Mouse (Mus musculus): Measurements from ENCODE around the gene Psmb9. TPM values are rescaled to one million over a fixed set of nuclear protein-coding genes. Genes with fewer than 3 reads are reported as not detected.

The Psmb9 gene
- polyA plus RNA-seq, 1 experiment from 2014 or later = 0.80 TPM

DNA sequence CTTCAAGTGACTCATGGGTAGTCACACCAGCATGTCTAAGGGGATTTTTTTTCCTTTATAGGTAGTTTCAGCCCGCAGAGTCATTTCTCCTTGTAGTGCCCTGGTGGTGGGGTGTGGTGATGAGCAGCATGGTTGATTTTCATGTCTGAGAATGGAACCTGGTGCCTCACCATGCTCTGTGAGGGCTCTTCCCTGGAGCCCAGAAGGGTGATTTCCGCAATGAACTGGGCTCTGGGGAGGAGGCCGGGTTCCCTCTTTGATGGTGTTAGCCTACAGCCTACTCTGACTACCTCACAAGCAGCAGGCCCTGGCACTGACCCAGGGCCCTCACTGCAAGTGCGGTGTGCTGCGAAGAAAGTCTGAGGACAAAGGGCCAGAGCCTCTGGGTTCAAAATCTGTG is 15.9 kb upstream of the Psmb9 start, which contains the start of gene Tap2:
Gene Tap2 (plus strand): TSS at position 84 of the 400 bp plus-strand sequence.
- WGBS = 64% methylated on average over 5 of the region's 5 CpGs
- ATAC-seq (ENCODE audit: insufficient read depth, low FRiP score, low TSS enrichment) (no peak), DNase-seq (ENCODE audit: low spot score) (no peak)
- no peaks in the 10 kb centered on the region for H3K36me3 ChIP-seq (ENCODE audit: control insufficient read depth, insufficient read depth, low read length)
- H3K9me3 ChIP-seq (ENCODE audit: control insufficient read depth, low read length) = no peaks in the 10 kb centered on the region
- peak within 1 kb of the TSS; percentile 60 for H3K9ac ChIP-seq (ENCODE audit: low read length)
- H3K27me3 ChIP-seq (ENCODE audit: control insufficient read depth, insufficient read depth, low read length) = peaks cover 34% of the 10 kb centered on the region
- no peaks in the 10 kb centered on the region; the same call in 1 of the 2 replicates for H3K4me1 ChIP-seq (ENCODE audit: control insufficient read depth, insufficient read depth, low read length)
- peak within 1 kb of the TSS; percentile 62 for H3K4me3 ChIP-seq (ENCODE audit: low read depth, low read length)
- H3K4me2 ChIP-seq (ENCODE audit: low read depth) = peak within 1 kb of the TSS; percentile 90
- H3K27ac ChIP-seq (ENCODE audit: low read depth, low read length) = no peak within 1 kb of the TSS

DNA sequence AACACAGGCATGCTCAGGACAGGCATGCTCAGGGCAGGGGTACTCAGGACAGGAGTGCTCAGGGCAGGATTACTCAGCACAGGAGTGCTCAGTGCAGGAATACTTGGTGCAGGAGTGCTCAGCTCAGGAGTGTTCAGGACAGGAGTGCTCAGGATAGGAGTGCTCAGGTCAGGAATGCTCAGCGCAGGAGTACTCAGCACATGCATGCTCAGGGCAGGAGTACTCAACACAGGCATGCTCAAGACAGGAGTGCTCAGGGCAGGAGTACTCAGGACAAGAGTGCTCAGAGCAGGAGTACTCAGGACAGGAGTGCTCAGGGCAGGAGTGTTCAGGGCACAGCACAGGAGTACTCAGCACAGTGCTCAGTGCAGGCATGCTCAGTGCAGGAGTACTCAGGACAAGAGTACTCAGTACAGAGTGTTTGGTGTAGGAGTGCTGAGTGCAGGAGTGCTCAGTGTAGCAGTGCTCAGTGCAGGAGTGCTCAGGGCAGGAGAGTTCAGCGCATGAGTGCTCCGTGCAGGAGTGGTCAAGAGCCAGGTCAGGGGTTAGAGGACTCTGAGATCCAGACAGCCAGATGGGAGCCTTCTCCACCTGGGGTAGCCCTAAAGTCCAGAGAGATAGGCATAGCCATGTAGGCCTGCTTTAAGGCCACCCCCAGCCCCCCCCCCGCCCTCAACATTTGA is 15.3 kb upstream of the Psmb9 start:
- no peak overlapping the region for H3K4me2 ChIP-seq (ENCODE audit: low read depth)
- peak; percentile 23; the same call in 1 of the 2 replicates for ATAC-seq (ENCODE audit: insufficient read depth, low FRiP score, low TSS enrichment)
- H3K27ac ChIP-seq (ENCODE audit: low read depth, low read length) = no peak overlapping the region
- peaks cover 40% of the 10 kb centered on the region for H3K27me3 ChIP-seq (ENCODE audit: control insufficient read depth, insufficient read depth, low read length)
- no peak for DNase-seq (ENCODE audit: low spot score)
- no peak overlapping the region for H3K9ac ChIP-seq (ENCODE audit: low read length)
- no peak overlapping the region for H3K4me3 ChIP-seq (ENCODE audit: low read depth, low read length)
- no peaks in the 10 kb centered on the region for H3K36me3 ChIP-seq (ENCODE audit: control insufficient read depth, insufficient read depth, low read length)
- 87% methylated on average over 4 of the region's 4 CpGs for WGBS
- H3K9me3 ChIP-seq (ENCODE audit: control insufficient read depth, low read length) = no peaks in the 10 kb centered on the region
- no peaks in the 10 kb centered on the region; the same call in 1 of the 2 replicates for H3K4me1 ChIP-seq (ENCODE audit: control insufficient read depth, insufficient read depth, low read length)

DNA sequence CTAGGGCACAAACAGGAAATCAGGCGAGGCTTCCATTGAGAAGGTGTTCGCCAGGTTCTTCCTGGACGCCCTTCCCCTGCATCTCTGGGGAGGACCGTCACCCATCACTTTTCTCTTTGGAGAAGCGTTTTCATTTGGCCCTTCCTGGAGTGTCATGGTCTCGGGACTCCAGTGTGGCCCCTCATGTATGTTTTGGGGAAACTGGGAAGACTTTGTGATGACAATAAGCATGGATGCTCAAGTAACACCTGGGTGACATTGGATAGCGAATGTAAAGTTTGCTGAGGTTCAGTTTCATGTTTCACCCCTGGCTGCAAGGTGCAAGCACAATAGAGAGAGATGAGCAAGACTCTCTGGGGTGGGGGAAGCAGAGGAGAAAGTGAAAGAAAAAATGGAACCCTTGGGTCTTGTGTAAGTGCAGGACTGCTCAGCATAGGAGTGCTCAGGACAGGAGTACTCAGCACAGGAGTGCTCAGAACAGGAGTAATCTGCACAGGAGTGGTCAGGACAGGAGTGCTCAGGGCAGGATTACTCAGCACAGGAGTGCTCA is 14.0 kb upstream of the Psmb9 start:
- Histone ChIP-seq H3K9ac (ENCODE audit: low read length) (no peak overlapping the region), H3K4me1 (ENCODE audit: control insufficient read depth, insufficient read depth, low read length) (no peaks in the 10 kb centered on the region; the same call in 1 of the 2 replicates), H3K27ac (ENCODE audit: low read depth, low read length) (no peak overlapping the region), H3K4me3 (ENCODE audit: low read depth, low read length) (no peak overlapping the region), H3K27me3 (ENCODE audit: control insufficient read depth, insufficient read depth, low read length) (peaks cover 53% of the 10 kb centered on the region), H3K9me3 (ENCODE audit: control insufficient read depth, low read length) (no peaks in the 10 kb centered on the region), H3K36me3 (ENCODE audit: control insufficient read depth, insufficient read depth, low read length) (no peaks in the 10 kb centered on the region), H3K4me2 (ENCODE audit: low read depth) (no peak overlapping the region)
- DNase-seq (ENCODE audit: low spot score) (no peak), ATAC-seq (ENCODE audit: insufficient read depth, low FRiP score, low TSS enrichment) (no peak)
- 73% methylated on average over 7 of the region's 7 CpGs for WGBS

DNA sequence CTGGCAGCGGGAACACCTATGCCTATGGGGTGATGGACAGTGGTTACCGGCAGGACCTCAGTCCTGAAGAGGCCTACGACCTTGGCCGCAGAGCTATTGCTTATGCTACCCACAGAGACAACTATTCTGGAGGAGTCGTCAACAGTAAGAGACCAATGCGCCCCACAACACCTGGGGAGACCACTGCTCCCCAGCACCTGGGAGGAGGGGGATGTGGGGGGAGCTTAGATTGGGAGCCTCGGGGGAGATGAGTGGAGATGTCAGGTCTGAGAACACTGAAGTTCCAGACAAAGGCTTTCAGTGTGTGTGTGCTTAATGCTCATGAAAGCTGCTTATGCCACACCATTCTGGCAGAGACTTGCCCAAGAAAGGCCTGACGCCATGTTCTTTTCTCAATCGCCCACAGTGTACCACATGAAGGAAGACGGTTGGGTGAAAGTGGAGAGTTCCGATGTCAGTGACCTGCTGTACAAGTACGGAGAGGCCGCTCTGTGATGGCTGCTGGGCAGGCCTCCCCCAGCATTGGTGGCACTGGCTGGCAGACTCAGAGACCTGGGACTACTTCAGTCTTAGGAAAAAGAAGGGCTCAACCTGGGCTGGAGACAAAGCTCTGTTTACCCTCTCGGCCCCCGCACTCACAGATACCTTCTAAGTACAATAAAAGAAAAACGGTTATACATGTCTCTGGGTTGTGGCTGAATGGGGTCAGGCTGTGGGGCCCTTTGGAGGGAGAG is 13.4 kb upstream of the Psmb9 start:
- Histone ChIP-seq H3K9ac (ENCODE audit: low read length) (no peak overlapping the region), H3K36me3 (ENCODE audit: control insufficient read depth, insufficient read depth, low read length) (no peaks in the 10 kb centered on the region), H3K27me3 (ENCODE audit: control insufficient read depth, insufficient read depth, low read length) (peaks cover 59% of the 10 kb centered on the region), H3K4me1 (ENCODE audit: control insufficient read depth, insufficient read depth, low read length) (no peaks in the 10 kb centered on the region; the same call in 1 of the 2 replicates), H3K4me3 (ENCODE audit: low read depth, low read length) (no peak overlapping the region), H3K27ac (ENCODE audit: low read depth, low read length) (no peak overlapping the region), H3K9me3 (ENCODE audit: control insufficient read depth, low read length) (no peaks in the 10 kb centered on the region), H3K4me2 (ENCODE audit: low read depth) (no peak overlapping the region)
- no peak for DNase-seq (ENCODE audit: low spot score)
- WGBS = 88% methylated on average over 16 of the region's 16 CpGs
- no peak for ATAC-seq (ENCODE audit: insufficient read depth, low FRiP score, low TSS enrichment)

DNA sequence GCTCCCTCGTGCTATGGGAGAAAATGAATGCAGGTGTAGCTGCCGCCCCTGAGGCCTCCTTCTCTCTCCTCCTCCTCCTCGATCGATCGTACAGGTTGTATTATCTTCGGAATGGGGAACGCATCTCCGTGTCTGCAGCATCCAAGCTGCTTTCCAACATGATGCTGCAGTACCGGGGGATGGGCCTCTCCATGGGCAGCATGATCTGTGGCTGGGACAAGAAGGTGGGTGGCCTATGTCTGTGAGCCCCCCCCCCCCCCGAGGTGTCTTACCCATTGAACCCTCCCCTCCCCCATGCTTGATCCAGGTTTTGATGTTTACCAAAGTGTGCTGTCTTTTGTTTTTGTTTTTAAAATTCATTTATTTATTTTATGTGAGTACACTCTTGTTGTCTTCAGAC is 12.5 kb upstream of the Psmb9 start:
- Histone ChIP-seq H3K36me3 (ENCODE audit: control insufficient read depth, insufficient read depth, low read length) (no peaks in the 10 kb centered on the region), H3K4me2 (ENCODE audit: low read depth) (no peak overlapping the region), H3K4me1 (ENCODE audit: control insufficient read depth, insufficient read depth, low read length) (no peaks in the 10 kb centered on the region; the same call in 1 of the 2 replicates), H3K9ac (ENCODE audit: low read length) (no peak overlapping the region), H3K27ac (ENCODE audit: low read depth, low read length) (no peak overlapping the region), H3K9me3 (ENCODE audit: control insufficient read depth, low read length) (no peaks in the 10 kb centered on the region), H3K4me3 (ENCODE audit: low read depth, low read length) (no peak overlapping the region), H3K27me3 (ENCODE audit: control insufficient read depth, insufficient read depth, low read length) (peaks cover 61% of the 10 kb centered on the region)
- ATAC-seq (ENCODE audit: insufficient read depth, low FRiP score, low TSS enrichment) (no peak), DNase-seq (ENCODE audit: low spot score) (no peak)
- WGBS = 78% methylated on average over 10 of the region's 10 CpGs

DNA sequence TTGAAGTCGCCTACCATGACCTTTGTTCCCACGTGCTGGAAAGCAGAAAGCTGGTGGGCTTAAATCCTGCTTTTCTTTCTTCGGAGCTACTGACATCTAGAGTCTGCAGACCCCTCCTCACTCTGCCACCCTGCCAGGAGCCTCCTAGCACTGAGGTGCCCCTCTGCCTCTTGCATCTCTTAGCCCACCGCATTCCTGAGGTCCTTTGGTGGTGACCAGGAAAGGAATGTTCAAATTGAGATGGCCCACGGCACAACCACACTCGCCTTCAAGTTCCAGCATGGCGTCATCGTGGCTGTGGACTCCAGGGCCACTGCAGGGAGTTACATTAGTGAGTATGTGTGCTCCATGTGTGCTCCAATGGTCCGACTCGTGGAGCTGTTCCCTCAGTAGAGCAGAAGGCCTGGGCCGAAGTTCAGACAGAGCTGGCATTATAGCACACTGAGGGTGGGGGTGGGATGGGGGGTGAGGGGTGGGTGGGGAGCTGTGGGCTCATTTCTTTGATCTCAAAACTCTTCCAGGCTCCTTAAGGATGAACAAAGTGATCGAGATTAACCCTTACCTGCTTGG is 11.6 kb upstream of the Psmb9 start:
- no peak overlapping the region for H3K27ac ChIP-seq (ENCODE audit: low read depth, low read length)
- no peaks in the 10 kb centered on the region for H3K36me3 ChIP-seq (ENCODE audit: control insufficient read depth, insufficient read depth, low read length)
- H3K9me3 ChIP-seq (ENCODE audit: control insufficient read depth, low read length) = no peaks in the 10 kb centered on the region
- no peak overlapping the region for H3K4me2 ChIP-seq (ENCODE audit: low read depth)
- no peak for DNase-seq (ENCODE audit: low spot score)
- H3K9ac ChIP-seq (ENCODE audit: low read length) = no peak overlapping the region
- peaks cover 63% of the 10 kb centered on the region for H3K27me3 ChIP-seq (ENCODE audit: control insufficient read depth, insufficient read depth, low read length)
- 65% methylated on average over 12 of the region's 12 CpGs for WGBS
- no peak overlapping the region for H3K4me3 ChIP-seq (ENCODE audit: low read depth, low read length)
- H3K4me1 ChIP-seq (ENCODE audit: control insufficient read depth, insufficient read depth, low read length) = no peaks in the 10 kb centered on the region
- ATAC-seq (ENCODE audit: insufficient read depth, low FRiP score, low TSS enrichment) = no peak

DNA sequence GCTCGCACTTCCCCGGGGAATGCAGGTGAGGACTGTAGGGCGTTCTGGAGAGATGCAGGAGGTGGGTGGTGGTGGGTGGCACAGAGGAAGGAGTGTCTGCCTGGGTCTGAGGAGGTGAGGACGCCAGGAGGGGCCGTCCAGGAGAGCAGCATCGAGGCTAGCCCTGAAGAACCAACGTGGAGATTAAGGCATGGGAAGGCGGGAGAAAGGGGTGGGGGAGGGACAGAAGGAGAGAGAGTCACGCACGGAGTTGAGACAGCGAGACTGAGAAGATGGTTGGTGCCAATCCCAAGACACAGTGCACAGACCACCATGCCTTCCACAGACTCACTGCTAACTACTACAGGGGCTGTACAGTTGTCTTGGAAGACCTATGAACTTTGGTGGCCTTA is 11.0 kb upstream of the Psmb9 start:
- Histone ChIP-seq H3K4me1 (ENCODE audit: control insufficient read depth, insufficient read depth, low read length) (no peaks in the 10 kb centered on the region), H3K4me2 (ENCODE audit: low read depth) (peak overlapping the region; percentile 47), H3K27ac (ENCODE audit: low read depth, low read length) (no peak overlapping the region), H3K27me3 (ENCODE audit: control insufficient read depth, insufficient read depth, low read length) (peaks cover 67% of the 10 kb centered on the region), H3K4me3 (ENCODE audit: low read depth, low read length) (peak overlapping the region; percentile 33), H3K9me3 (ENCODE audit: control insufficient read depth, low read length) (no peaks in the 10 kb centered on the region), H3K36me3 (ENCODE audit: control insufficient read depth, insufficient read depth, low read length) (no peaks in the 10 kb centered on the region), H3K9ac (ENCODE audit: low read length) (no peak overlapping the region)
- DNase-seq (ENCODE audit: low spot score) (no peak), ATAC-seq (ENCODE audit: insufficient read depth, low FRiP score, low TSS enrichment) (no peak)
- 6% methylated on average over 11 of the region's 11 CpGs for WGBS

DNA sequence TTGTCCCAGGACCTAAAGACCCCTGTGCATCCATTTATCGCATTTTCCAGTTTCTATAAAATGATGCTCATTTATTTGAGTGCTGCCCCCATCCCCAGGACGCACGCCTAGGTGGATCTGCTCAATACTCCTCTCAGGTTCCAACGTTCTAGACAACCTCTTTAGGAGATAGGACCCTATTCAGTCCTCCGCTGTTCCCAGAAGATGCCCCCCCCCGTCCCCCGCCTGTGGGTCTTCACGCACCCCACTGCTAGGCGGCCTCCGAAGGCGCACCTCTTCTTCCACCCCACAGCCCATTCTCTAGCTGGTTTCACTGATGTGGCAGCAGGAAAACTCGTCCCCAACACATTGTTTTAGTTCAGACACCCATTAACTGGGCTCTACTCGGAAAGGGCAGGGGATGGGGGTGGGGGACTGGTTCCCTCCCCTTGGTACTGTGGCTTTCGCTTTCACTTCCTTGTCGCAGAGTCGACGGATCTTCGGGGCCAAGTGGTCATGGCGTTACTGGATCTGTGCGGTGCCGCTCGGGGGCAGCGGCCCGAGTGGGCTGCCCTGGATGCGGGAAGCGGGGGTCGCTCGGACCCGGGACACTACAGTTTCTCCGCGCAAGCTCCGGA is 10.4 kb upstream of the Psmb9 start:
- ATAC-seq (ENCODE audit: insufficient read depth, low FRiP score, low TSS enrichment) (no peak; the same call in 1 of the 2 replicates), DNase-seq (ENCODE audit: low spot score) (no peak)
- 2% methylated on average over 32 of the region's 32 CpGs for WGBS
- Histone ChIP-seq H3K27ac (ENCODE audit: low read depth, low read length) (no peak overlapping the region), H3K4me3 (ENCODE audit: low read depth, low read length) (peak overlapping the region; percentile 33), H3K4me1 (ENCODE audit: control insufficient read depth, insufficient read depth, low read length) (no peaks in the 10 kb centered on the region), H3K4me2 (ENCODE audit: low read depth) (peak overlapping the region; percentile 47), H3K27me3 (ENCODE audit: control insufficient read depth, insufficient read depth, low read length) (peaks cover 65% of the 10 kb centered on the region), H3K36me3 (ENCODE audit: control insufficient read depth, insufficient read depth, low read length) (no peaks in the 10 kb centered on the region), H3K9ac (ENCODE audit: low read length) (no peak overlapping the region), H3K9me3 (ENCODE audit: control insufficient read depth, low read length) (no peaks in the 10 kb centered on the region)

All from neural tube, embryonic 11.5 days (tissue).